Mouse (Mus musculus) heart, embryonic 11.5 days (tissue): ENCODE results near the gene Gstt4. TPM values are rescaled to one million over a fixed set of nuclear protein-coding genes. Genes with fewer than 3 reads are reported as not detected.
A peak's percentile ranks its signal among the peaks of the same experiment; 100 is the strongest.
"Not testable (repeated sequence)": the region's sequence is repeated elsewhere in the genome, so short reads cannot be mapped to it uniquely, and the experiment has no call there.

Source experiments
- ATAC-seq: fragments of 200-750 bp; cut with Nextera tagmentation; replicated peaks from 2 replicates; pipeline ENCODE4 v1.8.0; 2017; ENCODE audit warnings: moderate library complexity; ENCODE audit not compliant: insufficient number of reproducible peaks, low FRiP score, low TSS enrichment
- H3K27ac ChIP-seq: fragments of 300-500 bp; sonication (generic); 2 replicates; pipeline ENCODE4 v1.5.1; 2014; ENCODE audit warnings: mild to moderate bottlenecking, low read depth, low read length
- H3K27me3 ChIP-seq: fragments of 300-500 bp; sonication (generic); 2 replicates; pipeline ENCODE4 v1.6.1; 2014; ENCODE audit warnings: mild to moderate bottlenecking, low read length, mixed read lengths; ENCODE audit not compliant: control insufficient read depth, insufficient read depth
- H3K36me3 ChIP-seq: fragments of 300-500 bp; sonication (generic); 2 replicates; pipeline ENCODE4 v1.6.1; 2014; ENCODE audit warnings: mild to moderate bottlenecking, low read length, moderate library complexity, mixed read lengths; ENCODE audit not compliant: control insufficient read depth, insufficient read depth
- H3K4me1 ChIP-seq: fragments of 300-500 bp; sonication (generic); 2 replicates; pipeline ENCODE4 v1.6.1; 2014; ENCODE audit warnings: low read length; ENCODE audit not compliant: control insufficient read depth, insufficient read depth
- H3K4me2 ChIP-seq: fragments of 300-500 bp; sonication (generic); 2 replicates; pipeline ENCODE4 v1.6.1; 2014; ENCODE audit warnings: mild to moderate bottlenecking, moderate library complexity
- H3K4me3 ChIP-seq: fragments of 300-500 bp; sonication (generic); 2 replicates; pipeline ENCODE4 v1.5.1; 2014; ENCODE audit warnings: low read depth, low read length
- H3K9ac ChIP-seq: fragments of 300-500 bp; sonication (generic); 2 replicates; pipeline ENCODE4 v1.6.1; 2014; ENCODE audit warnings: mild to moderate bottlenecking, low read depth, low read length, moderate library complexity
- H3K9me3 ChIP-seq: fragments of 300-500 bp; sonication (generic); replicated peaks from 2 replicates; pipeline ENCODE4 v1.6.1; 2016; ENCODE audit warnings: low read length; ENCODE audit not compliant: control insufficient read depth
- WGBS: fragments of 180-500 bp; shearing (Covaris S2); extraction: QIAGEN DNeasy Blood & Tissue Kit; methylation state at CpG from one replicate; pipeline ENCODE4 v1.1.7; 2014; ENCODE audit not compliant: insufficient replicate concordance; 5-methylcytosine and 5-hydroxymethylcytosine counted together
- polyA plus RNA-seq: library from polyadenylated mRNA; unstranded; fragments of >200 nt; fragmentation: Nextera tagmentation; extraction: Ambion mirVana; gene quantifications from 2 replicates; pipeline ENCODE4 v1.2.1, GENCODE M21; 2014

Gene Gstt4
- polyA plus RNA-seq, 1 experiment from 2014 or later, result not detected

GRCm38 (mm10) chr10:75844800-75845199 lies 22.5 kb upstream of the Gstt4 start:
- H3K4me2 ChIP-seq, result no peak overlapping the region
- no peak for ATAC-seq
- H3K4me3 ChIP-seq, result no peak overlapping the region
- H3K36me3 ChIP-seq, result no peaks in the 10 kb centered on the region
- 41% methylated on average over 1 of the region's 1 CpGs for WGBS
- H3K27me3 ChIP-seq, result no peaks in the 10 kb centered on the region
- H3K27ac ChIP-seq, result no peak overlapping the region
- no peaks in the 10 kb centered on the region for H3K9me3 ChIP-seq
- no peak overlapping the region for H3K9ac ChIP-seq
- no peaks in the 10 kb centered on the region for H3K4me1 ChIP-seq

DNA sequence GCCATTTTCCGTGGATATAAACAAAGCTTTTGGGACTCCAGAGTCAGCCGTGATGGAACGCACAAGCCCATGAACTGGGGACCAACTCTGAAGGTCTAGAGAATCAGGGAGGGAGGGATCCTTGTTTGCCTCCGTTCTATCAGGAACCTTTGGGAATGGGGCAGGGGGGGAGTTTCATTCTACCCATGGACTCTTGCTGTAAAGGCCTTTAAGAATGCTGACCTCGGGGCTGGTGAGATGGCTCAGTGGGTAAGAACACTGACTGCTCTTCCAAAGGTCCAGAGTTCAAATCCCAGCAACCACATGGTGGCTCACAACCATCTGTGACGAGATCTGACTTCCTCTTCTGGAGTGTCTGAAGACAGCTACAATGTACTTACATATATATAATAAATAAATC lies 21.6 kb upstream of the Gstt4 start:
- not testable (repeated sequence) for H3K27me3 ChIP-seq, H3K4me1 ChIP-seq, H3K36me3 ChIP-seq, H3K9me3 ChIP-seq, H3K27ac ChIP-seq, H3K4me3 ChIP-seq, H3K4me2 ChIP-seq, H3K9ac ChIP-seq, ATAC-seq
- WGBS, result 77% methylated on average over 6 of the region's 6 CpGs

- ATAC-seq, result no peak
- H3K36me3 ChIP-seq, result no peaks in the 10 kb centered on the region
- 80% methylated on average over 10 of the region's 10 CpGs for WGBS
Observed at GRCm38 (mm10) chr10:75839092-75839491, 16.7 kb upstream of the Gstt4 start.

GRCm38 (mm10) chr10:75837248-75837759 lies 15.0 kb upstream of the Gstt4 start, which contains the start of gene Gstt2:
Gene Gstt2 (minus strand): TSS chr10:75837424.
- peak; percentile 88 for ATAC-seq
- Histone ChIP-seq H3K4me1 (peaks cover 31% of the 10 kb centered on the region), H3K27me3 (peaks cover 4% of the 10 kb centered on the region; the same call in 1 of the 2 replicates), H3K27ac (peak within 1 kb of the TSS; percentile 80), H3K9ac (peak within 1 kb of the TSS; percentile 72), H3K36me3 (no peaks in the 10 kb centered on the region), H3K4me2 (peak within 1 kb of the TSS; percentile 82), H3K4me3 (peak within 1 kb of the TSS; percentile 40), H3K9me3 (no peaks in the 10 kb centered on the region)
- under 1% methylated on average over 21 of the region's 21 CpGs for WGBS

More at GRCm38 (mm10) chr10:75839092-75839491, 16.7 kb upstream of the Gstt4 start:
- Histone ChIP-seq H3K27ac (no peak overlapping the region), H3K9ac (no peak overlapping the region), H3K9me3 (no peaks in the 10 kb centered on the region), H3K27me3 (no peaks in the 10 kb centered on the region), H3K4me2 (no peak overlapping the region), H3K4me3 (no peak overlapping the region), H3K4me1 (peaks cover 25% of the 10 kb centered on the region)

DNA sequence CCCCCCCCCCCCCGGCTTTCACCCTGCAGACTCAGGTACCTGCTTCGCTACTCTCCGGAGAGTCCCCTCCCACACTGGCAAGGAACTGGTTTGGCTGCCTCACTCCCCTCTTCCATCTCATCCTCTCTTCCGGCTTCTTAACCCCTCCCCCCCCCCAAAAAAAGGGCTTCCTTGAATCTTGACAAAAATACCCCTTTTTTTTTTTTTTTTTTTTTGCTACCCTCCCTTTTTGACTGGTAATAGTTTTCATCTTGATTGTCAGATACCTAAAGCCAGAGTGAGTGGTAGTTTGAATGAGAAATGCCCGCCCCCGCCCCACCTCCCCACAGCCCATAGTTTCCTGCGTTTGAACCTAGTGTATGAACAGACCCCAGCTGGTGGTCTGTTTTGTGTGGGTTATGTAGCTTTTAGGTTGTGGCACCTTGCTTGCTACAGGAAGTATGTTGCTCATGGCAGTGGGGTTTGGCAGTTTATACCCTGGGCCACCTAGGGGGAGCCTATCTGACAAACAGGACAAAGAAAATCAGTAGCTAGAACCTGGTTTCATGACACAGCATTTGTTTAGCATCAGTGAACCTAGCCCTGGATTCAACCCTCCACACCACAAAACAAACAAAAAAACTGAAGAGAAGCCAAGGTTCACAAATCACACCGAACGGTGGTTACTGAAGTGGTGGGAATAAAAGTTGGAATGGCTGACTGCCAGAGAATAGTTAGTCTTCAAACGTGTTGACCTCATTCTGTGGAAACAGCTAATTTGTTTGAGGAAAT lies 13.6 kb upstream of the Gstt4 start:
- H3K4me3 ChIP-seq, result peak overlapping the region; percentile 38
- ATAC-seq, result no peak
- peaks cover 31% of the 10 kb centered on the region for H3K4me1 ChIP-seq
- WGBS, result 18% methylated on average over 8 of the region's 10 CpGs
- H3K27ac ChIP-seq, result 0 out of 2 replicates have a peak overlapping the region, but pooled peaks have one; percentile 35
- no peaks in the 10 kb centered on the region for H3K36me3 ChIP-seq
- no peak overlapping the region for H3K9ac ChIP-seq
- no peaks in the 10 kb centered on the region for H3K9me3 ChIP-seq
- peaks cover 4% of the 10 kb centered on the region; the same call in 1 of the 2 replicates for H3K27me3 ChIP-seq
- peak overlapping the region; percentile 82 for H3K4me2 ChIP-seq

DNA sequence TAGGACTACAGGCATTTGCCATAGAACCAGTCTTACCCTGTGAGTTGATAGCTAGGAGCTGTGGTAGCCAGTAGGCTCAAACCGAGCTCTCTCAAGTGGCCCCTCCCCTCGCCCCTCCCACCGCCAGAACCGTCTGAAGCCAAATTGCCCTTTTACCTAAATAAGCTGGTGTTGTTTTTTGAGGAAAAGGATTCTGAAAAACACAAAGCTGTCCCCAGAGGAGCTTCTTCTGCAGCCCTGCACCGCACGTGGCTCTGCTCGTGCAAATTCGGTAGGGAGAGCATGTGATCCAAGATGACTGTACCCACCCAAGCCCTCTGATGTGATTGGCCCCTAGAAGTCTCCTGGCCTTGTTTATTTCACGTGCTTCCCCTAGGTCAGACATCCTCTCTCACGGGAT lies 13.0 kb upstream of the Gstt4 start:
- Histone ChIP-seq H3K4me1 (peaks cover 31% of the 10 kb centered on the region), H3K36me3 (no peaks in the 10 kb centered on the region), H3K9me3 (no peaks in the 10 kb centered on the region), H3K4me3 (peak overlapping the region; percentile 38), H3K4me2 (peak overlapping the region; percentile 82), H3K27me3 (peaks cover 4% of the 10 kb centered on the region; the same call in 1 of the 2 replicates), H3K27ac (no peak overlapping the region), H3K9ac (peak overlapping the region; percentile 57; the same call in 1 of the 2 replicates)
- WGBS, result 2% methylated on average over 10 of the region's 10 CpGs
- no peak; the same call in 1 of the 2 replicates for ATAC-seq

- peak overlapping the region; percentile 82 for H3K4me2 ChIP-seq
- H3K9me3 ChIP-seq, result no peaks in the 10 kb centered on the region
- no peak overlapping the region for H3K27ac ChIP-seq
- no peak for ATAC-seq
- 6% methylated on average over 9 of the region's 9 CpGs for WGBS
- peak overlapping the region; percentile 62 for H3K9ac ChIP-seq
- peaks cover 4% of the 10 kb centered on the region; the same call in 1 of the 2 replicates for H3K27me3 ChIP-seq
- H3K4me1 ChIP-seq, result peaks cover 31% of the 10 kb centered on the region
- H3K36me3 ChIP-seq, result no peaks in the 10 kb centered on the region
- H3K4me3 ChIP-seq, result peak overlapping the region; percentile 38
Observed at GRCm38 (mm10) chr10:75834721-75835120, 12.4 kb upstream of the Gstt4 start.

GRCm38 (mm10) chr10:75834250-75834649 lies 11.9 kb upstream of the Gstt4 start:
- H3K4me1 ChIP-seq, result peaks cover 31% of the 10 kb centered on the region
- H3K27ac ChIP-seq, result no peak overlapping the region
- H3K36me3 ChIP-seq, result no peaks in the 10 kb centered on the region
- peak overlapping the region; percentile 82 for H3K4me2 ChIP-seq
- no peaks in the 10 kb centered on the region for H3K9me3 ChIP-seq
- H3K4me3 ChIP-seq, result peak overlapping the region; percentile 38
- WGBS, result 2% methylated on average over 21 of the region's 21 CpGs
- peak overlapping the region; percentile 62 for H3K9ac ChIP-seq
- no peak for ATAC-seq
- H3K27me3 ChIP-seq, result peaks cover 4% of the 10 kb centered on the region; the same call in 1 of the 2 replicates
